Mouse (Mus musculus) midbrain, embryonic 13.5 days (tissue): Measurements from ENCODE around the gene Cygb. TPM values are rescaled to one million over a fixed set of nuclear protein-coding genes. Genes with fewer than 3 reads are reported as not detected.
A peak's percentile ranks its signal among the peaks of the same experiment; 100 is the strongest.

Source experiments
- ATAC-seq: fragments of 200-750 bp; cut with Nextera tagmentation; 2 replicates; pipeline ENCODE4 v1.8.0; 2017; ENCODE audit warnings: mild to moderate bottlenecking, moderate TSS enrichment, moderate library complexity
- H3K27ac ChIP-seq: fragments of 300-500 bp; sonication (generic); 2 replicates; pipeline ENCODE4 v1.5.1; 2015; ENCODE audit warnings: inconsistent platforms, mild to moderate bottlenecking, moderate library complexity
- H3K27me3 ChIP-seq: fragments of 300-500 bp; sonication (generic); 2 replicates; pipeline ENCODE4 v1.6.1; 2015; ENCODE audit warnings: mild to moderate bottlenecking, inconsistent platforms
- H3K36me3 ChIP-seq: fragments of 300-500 bp; sonication (generic); 2 replicates; pipeline ENCODE4 v1.6.1; 2015; ENCODE audit warnings: mild to moderate bottlenecking, inconsistent platforms
- H3K4me1 ChIP-seq: fragments of 300-500 bp; sonication (generic); replicated peaks from 2 replicates; pipeline ENCODE4 v1.6.1; 2015; ENCODE audit warnings: inconsistent platforms
- H3K4me2 ChIP-seq: fragments of 300-500 bp; sonication (generic); replicated peaks from 2 replicates; pipeline ENCODE4 v1.6.1; 2015; ENCODE audit warnings: moderate library complexity, mild to moderate bottlenecking, inconsistent platforms
- H3K4me3 ChIP-seq: fragments of 300-500 bp; sonication (generic); replicated peaks from 2 replicates; pipeline ENCODE4 v1.5.1; 2015; ENCODE audit warnings: mild to moderate bottlenecking, inconsistent platforms
- H3K9ac ChIP-seq: fragments of 300-500 bp; sonication (generic); replicated peaks from 2 replicates; pipeline ENCODE4 v1.6.1; 2015; ENCODE audit warnings: mild to moderate bottlenecking, inconsistent platforms
- H3K9me3 ChIP-seq: fragments of 300-500 bp; sonication (generic); 2 replicates; pipeline ENCODE4 v1.6.1; 2016; ENCODE audit warnings: mild to moderate bottlenecking, inconsistent platforms
- WGBS: fragments of 180-500 bp; shearing (Covaris S2); methylation state at CpG from one replicate; pipeline ENCODE4 v1.1.7; 2015; 5-methylcytosine and 5-hydroxymethylcytosine counted together
- polyA plus RNA-seq: library from polyadenylated mRNA; unstranded; fragments of >200 nt; fragmentation: Nextera tagmentation; extraction: Ambion mirVana; gene quantifications from 2 replicates; pipeline ENCODE4 v1.2.1, GENCODE M21; 2015

The Cygb gene
- polyA plus RNA-seq, 1 experiment from 2014 or later = 8.8 TPM

- Histone ChIP-seq H3K9ac (no peak overlapping the region), H3K9me3 (no peaks in the 10 kb centered on the region), H3K4me3 (no peak overlapping the region), H3K4me1 (peaks cover 20% of the 10 kb centered on the region), H3K4me2 (no peak overlapping the region), H3K36me3 (no peaks in the 10 kb centered on the region), H3K27ac (no peak overlapping the region), H3K27me3 (peaks cover 38% of the 10 kb centered on the region)
- ATAC-seq = no peak
- WGBS = 76% methylated on average over 17 of the region's 17 CpGs
Measured at GRCm38 (mm10) chr11:116625081-116626000, 28.8 kb downstream of the Cygb start.

GRCm38 (mm10) chr11:116624131-116624832, 29.8 kb downstream of the Cygb start:
- Histone ChIP-seq H3K9ac (peak overlapping the region; percentile 30), H3K4me3 (peak overlapping the region; percentile 44), H3K36me3 (no peaks in the 10 kb centered on the region), H3K4me1 (peaks cover 27% of the 10 kb centered on the region), H3K4me2 (peak overlapping the region; percentile 59), H3K9me3 (no peaks in the 10 kb centered on the region), H3K27ac (no peak overlapping the region), H3K27me3 (peaks cover 38% of the 10 kb centered on the region)
- ATAC-seq = 0 out of 2 replicates have a peak, but pooled peaks have one; percentile 7
- 13% methylated on average over 42 of the region's 42 CpGs for WGBS

GRCm38 (mm10) chr11:116623281-116624124, 30.6 kb downstream of the Cygb start:
- Histone ChIP-seq H3K4me3 (peak overlapping the region; percentile 44), H3K4me1 (peaks cover 24% of the 10 kb centered on the region), H3K36me3 (no peaks in the 10 kb centered on the region), H3K9me3 (no peaks in the 10 kb centered on the region), H3K27me3 (peaks cover 38% of the 10 kb centered on the region), H3K27ac (no peak overlapping the region), H3K4me2 (peak overlapping the region; percentile 59), H3K9ac (peak overlapping the region; percentile 30)
- ATAC-seq = peak; percentile 25; the same call in 1 of the 2 replicates
- 5% methylated on average over 40 of the region's 40 CpGs for WGBS

- no peaks in the 10 kb centered on the region for H3K9me3 ChIP-seq
- no peak overlapping the region for H3K4me3 ChIP-seq
- ATAC-seq = no peak
- H3K4me1 ChIP-seq = peaks cover 23% of the 10 kb centered on the region
- H3K4me2 ChIP-seq = no peak overlapping the region
- whole genome bisulfite sequencing = 75% methylated on average over 6 of the region's 6 CpGs
- peaks cover 38% of the 10 kb centered on the region for H3K27me3 ChIP-seq
- no peak overlapping the region for H3K9ac ChIP-seq
- no peak overlapping the region for H3K27ac ChIP-seq
- no peaks in the 10 kb centered on the region for H3K36me3 ChIP-seq
Measured at GRCm38 (mm10) chr11:116621258-116621704, 32.8 kb downstream of the Cygb start.

- ATAC-seq = no peak
- WGBS = 82% methylated on average over 10 of the region's 10 CpGs
- Histone ChIP-seq H3K4me3 (no peak overlapping the region), H3K4me2 (no peak overlapping the region), H3K36me3 (no peaks in the 10 kb centered on the region), H3K4me1 (peaks cover 23% of the 10 kb centered on the region), H3K9ac (no peak overlapping the region), H3K9me3 (no peaks in the 10 kb centered on the region), H3K27ac (no peak overlapping the region), H3K27me3 (peaks cover 38% of the 10 kb centered on the region)
Measured at GRCm38 (mm10) chr11:116620559-116621253, 33.4 kb downstream of the Cygb start.

DNA sequence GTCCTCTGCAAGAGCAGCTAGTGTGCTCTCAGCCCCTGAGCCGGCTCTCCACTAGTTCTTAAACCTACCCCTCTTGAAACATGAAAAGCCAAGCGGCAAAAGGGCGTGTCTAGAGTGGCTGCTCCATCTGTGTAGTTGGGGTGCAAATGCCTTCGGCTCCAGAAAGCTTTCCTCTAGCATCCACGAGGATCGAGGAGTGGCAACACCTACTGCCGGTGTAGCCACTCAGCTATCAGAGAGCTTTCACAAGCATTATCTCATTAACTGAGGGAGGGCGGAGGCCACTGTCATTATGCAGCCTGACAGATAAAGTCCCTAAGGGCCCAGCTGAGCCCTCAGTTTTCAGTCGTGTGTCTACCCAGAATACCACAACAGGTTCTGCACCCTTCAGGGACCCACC, 34.0 kb downstream of the Cygb start:
- peaks cover 33% of the 10 kb centered on the region for H3K27me3 ChIP-seq
- no peak overlapping the region for H3K4me2 ChIP-seq
- no peaks in the 10 kb centered on the region for H3K9me3 ChIP-seq
- WGBS = 43% methylated on average over 9 of the region's 9 CpGs
- no peak for ATAC-seq
- no peak overlapping the region for H3K27ac ChIP-seq
- H3K4me1 ChIP-seq = peaks cover 23% of the 10 kb centered on the region
- H3K4me3 ChIP-seq = no peak overlapping the region
- H3K9ac ChIP-seq = no peak overlapping the region
- no peaks in the 10 kb centered on the region for H3K36me3 ChIP-seq

- H3K9ac ChIP-seq = no peak overlapping the region
- peaks cover 28% of the 10 kb centered on the region for H3K27me3 ChIP-seq
- H3K4me2 ChIP-seq = no peak overlapping the region
- 85% methylated on average over 8 of the region's 8 CpGs for WGBS
- H3K36me3 ChIP-seq = no peaks in the 10 kb centered on the region
- peaks cover 22% of the 10 kb centered on the region for H3K4me1 ChIP-seq
- H3K9me3 ChIP-seq = no peaks in the 10 kb centered on the region
- H3K27ac ChIP-seq = no peak overlapping the region
- H3K4me3 ChIP-seq = no peak overlapping the region
- ATAC-seq = no peak
Measured at GRCm38 (mm10) chr11:116619561-116619960, 34.6 kb downstream of the Cygb start.

- H3K27me3 ChIP-seq = peaks cover 24% of the 10 kb centered on the region
- WGBS = 92% methylated on average over 7 of the region's 7 CpGs
- ATAC-seq = no peak
- H3K4me2 ChIP-seq = no peak overlapping the region
- H3K36me3 ChIP-seq = no peaks in the 10 kb centered on the region
- no peak overlapping the region for H3K4me3 ChIP-seq
- H3K27ac ChIP-seq = no peak overlapping the region
- H3K9ac ChIP-seq = no peak overlapping the region
- H3K9me3 ChIP-seq = no peaks in the 10 kb centered on the region
- peaks cover 18% of the 10 kb centered on the region for H3K4me1 ChIP-seq
Measured at GRCm38 (mm10) chr11:116619156-116619555, 35.0 kb downstream of the Cygb start.

GRCm38 (mm10) chr11:116618666-116619065, 35.4 kb downstream of the Cygb start:
- Histone ChIP-seq H3K27ac (no peak overlapping the region), H3K9ac (no peak overlapping the region), H3K4me2 (no peak overlapping the region), H3K9me3 (no peaks in the 10 kb centered on the region), H3K4me3 (no peak overlapping the region), H3K4me1 (peaks cover 13% of the 10 kb centered on the region), H3K36me3 (no peaks in the 10 kb centered on the region), H3K27me3 (peaks cover 19% of the 10 kb centered on the region)
- no peak for ATAC-seq
- 88% methylated on average over 7 of the region's 7 CpGs for WGBS

DNA sequence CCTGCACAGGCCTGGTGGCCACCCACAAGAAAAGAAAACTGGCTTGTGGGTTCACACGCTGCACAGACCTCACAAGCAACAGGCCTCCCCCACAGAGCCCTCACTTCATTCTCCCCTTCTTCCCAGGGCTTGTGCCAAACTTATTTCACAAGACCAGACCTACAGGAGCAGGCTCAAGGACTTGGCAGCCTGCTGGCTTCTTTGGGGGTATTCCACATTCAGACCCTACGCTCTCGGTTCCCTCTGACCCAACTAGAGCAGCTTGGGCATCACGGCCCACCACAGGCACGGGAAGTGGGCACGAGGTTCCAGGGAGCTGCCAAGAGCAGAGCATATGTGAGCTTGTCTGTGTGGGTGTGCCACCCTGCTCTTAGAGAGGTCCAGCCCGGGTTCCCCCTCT, 36.5 kb downstream of the Cygb start:
- 91% methylated on average over 7 of the region's 7 CpGs for WGBS
- Histone ChIP-seq H3K27ac (no peak overlapping the region), H3K4me3 (no peak overlapping the region), H3K4me2 (no peak overlapping the region), H3K9me3 (no peaks in the 10 kb centered on the region), H3K36me3 (no peaks in the 10 kb centered on the region), H3K4me1 (peaks cover 10% of the 10 kb centered on the region), H3K9ac (no peak overlapping the region), H3K27me3 (peaks cover 9% of the 10 kb centered on the region)
- no peak for ATAC-seq

- ATAC-seq = no peak
- no peaks in the 10 kb centered on the region; the same call in 1 of the 2 replicates for H3K27me3 ChIP-seq
- H3K36me3 ChIP-seq = no peaks in the 10 kb centered on the region
- H3K27ac ChIP-seq = no peak overlapping the region
- H3K9me3 ChIP-seq = no peaks in the 10 kb centered on the region
- H3K4me1 ChIP-seq = peaks cover 10% of the 10 kb centered on the region
- H3K4me2 ChIP-seq = no peak overlapping the region
- no peak overlapping the region for H3K4me3 ChIP-seq
- 81% methylated on average over 10 of the region's 10 CpGs for WGBS
- no peak overlapping the region for H3K9ac ChIP-seq
Measured at GRCm38 (mm10) chr11:116616438-116617118, 37.5 kb downstream of the Cygb start.
